Mouse (Mus musculus): ENCODE results near the gene Tspan9.

The Tspan9 gene

DNA sequence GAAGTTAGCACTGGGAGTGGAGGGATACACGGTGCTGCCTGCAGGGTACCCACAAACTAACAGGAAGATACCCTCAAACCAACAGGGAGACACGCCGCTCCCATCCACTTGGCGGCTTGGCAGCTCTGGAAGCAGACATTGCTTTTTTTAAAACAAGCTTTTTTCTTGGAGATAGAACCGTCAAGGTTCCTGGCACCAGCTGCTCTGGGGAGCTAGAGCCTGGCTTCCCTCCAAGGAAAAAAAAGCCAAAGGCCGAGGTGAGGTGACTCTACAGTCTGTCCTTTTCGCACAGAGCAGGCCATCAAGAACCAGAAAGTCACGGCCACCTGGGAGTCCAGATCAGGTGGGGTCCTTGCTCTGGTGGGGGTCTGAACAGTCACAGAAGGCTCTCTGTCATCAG, 162.2 kb downstream of the Tspan9 start:
- peak; percentile 61 for DNase-seq (ENCODE audit: low spot score)

GRCm38 (mm10) chr6:127980381-127981045, 162.9 kb downstream of the Tspan9 start:
- no peak for DNase-seq (ENCODE audit: low spot score)

GRCm38 (mm10) chr6:127979831-127980230, 163.6 kb downstream of the Tspan9 start:
- DNase-seq (ENCODE audit: low spot score): no peak

- no peak for DNase-seq (ENCODE audit: low spot score)
Measured at GRCm38 (mm10) chr6:127978941-127979340, 164.5 kb downstream of the Tspan9 start.

DNA sequence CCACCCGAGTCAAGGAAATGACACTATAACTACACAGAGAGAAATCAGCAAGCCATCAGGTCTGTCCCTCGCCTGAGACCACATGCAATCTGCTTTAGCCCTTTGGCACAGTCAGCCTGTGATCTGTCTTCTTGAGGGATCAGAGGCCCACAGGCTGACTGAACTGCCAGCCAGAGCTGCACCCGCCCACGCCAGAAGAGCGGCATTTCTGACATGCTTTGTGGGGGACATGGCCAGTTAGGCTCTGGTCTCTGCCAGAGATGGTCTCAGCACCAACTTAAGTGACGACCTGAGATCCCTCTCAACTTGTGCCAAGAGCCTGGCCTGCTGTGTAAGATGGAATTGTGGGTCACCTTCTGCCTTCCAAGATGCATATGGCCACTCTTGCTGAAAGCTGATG, 166.7 kb downstream of the Tspan9 start:
- no peak for DNase-seq (ENCODE audit: low spot score)

DNA sequence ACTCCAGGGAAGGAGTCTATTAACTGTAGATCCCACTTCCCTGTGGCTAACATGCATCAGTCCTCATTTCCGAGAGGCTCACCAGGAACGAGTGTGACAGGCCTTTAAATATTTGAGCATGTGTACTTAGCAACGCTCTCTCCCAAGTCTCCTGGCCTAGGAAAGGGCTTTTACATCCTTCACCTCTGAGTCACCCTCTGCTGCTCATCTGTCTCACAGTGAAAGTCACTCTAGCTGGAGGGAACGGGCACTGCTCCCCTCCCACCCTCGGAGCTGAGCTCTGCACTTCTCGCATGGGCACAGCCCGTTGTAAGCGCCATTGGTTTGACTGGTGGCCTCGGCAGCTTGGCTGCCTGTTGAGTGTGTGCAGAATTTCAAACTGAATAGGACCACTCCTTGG, 169.4 kb downstream of the Tspan9 start:
- DNase-seq (ENCODE audit: low spot score): no peak

GRCm38 (mm10) chr6:127973553-127973952, 169.8 kb downstream of the Tspan9 start:
- DNase-seq (ENCODE audit: low spot score): no peak

- DNase-seq (ENCODE audit: low spot score): no peak
Measured at GRCm38 (mm10) chr6:127971931-127972330, 171.5 kb downstream of the Tspan9 start.

DNA sequence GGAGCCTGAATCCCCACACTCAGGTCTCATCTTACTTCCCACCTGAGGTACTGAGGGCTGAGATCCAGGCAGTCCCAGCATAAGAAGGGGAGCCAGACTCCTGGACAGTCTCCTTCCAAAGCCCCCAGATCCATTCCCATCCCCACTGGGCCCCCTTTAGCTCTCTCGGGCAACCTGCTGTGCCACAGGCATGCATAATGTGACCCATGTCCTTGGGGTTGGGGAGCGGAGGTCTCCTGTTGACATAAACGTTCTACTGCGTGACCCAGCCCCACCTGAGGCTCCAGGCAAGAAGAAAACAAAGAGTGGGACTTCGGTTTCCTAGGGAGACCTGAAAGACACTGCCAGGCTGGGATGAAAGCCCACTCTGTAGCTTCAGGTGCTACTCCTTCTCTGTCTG, 172.5 kb downstream of the Tspan9 start:
- no peak for DNase-seq (ENCODE audit: low spot score)

- peak; percentile 92 for DNase-seq (ENCODE audit: low spot score)
Measured at GRCm38 (mm10) chr6:127970120-127970519, 173.3 kb downstream of the Tspan9 start.

GRCm38 (mm10) chr6:127969709-127970108, 173.7 kb downstream of the Tspan9 start:
- no peak for DNase-seq (ENCODE audit: low spot score)

- DNase-seq (ENCODE audit: low spot score): no peak
Measured at GRCm38 (mm10) chr6:127965497-127965896, 177.9 kb downstream of the Tspan9 start.

DNA sequence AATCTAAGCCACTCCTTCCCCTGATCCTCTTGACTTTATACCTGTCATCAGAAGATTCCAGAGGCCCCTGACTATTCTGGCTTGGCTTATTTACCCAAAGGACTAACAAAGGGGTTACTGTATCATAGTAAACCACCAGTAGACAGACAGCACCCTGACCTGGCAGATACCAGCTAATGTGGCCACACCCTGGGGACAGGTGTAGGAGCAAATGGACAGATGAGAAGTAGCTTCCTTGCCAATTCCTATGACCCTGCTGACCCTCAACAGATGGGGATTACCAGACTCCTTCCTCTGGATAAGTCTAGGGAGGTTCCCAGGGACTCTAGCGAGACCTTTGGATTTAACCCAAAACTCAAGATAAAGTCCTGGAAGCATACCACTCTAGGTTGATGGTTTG, 183.2 kb downstream of the Tspan9 start:
- no peak for DNase-seq (ENCODE audit: low spot score)

- no peak for DNase-seq (ENCODE audit: low spot score)
Measured at GRCm38 (mm10) chr6:127956172-127956571, 187.2 kb downstream of the Tspan9 start.

GRCm38 (mm10) chr6:127953071-127953470, 190.3 kb downstream of the Tspan9 start:
- DNase-seq (ENCODE audit: low spot score): no peak

- no peak for DNase-seq (ENCODE audit: low spot score)
Measured at GRCm38 (mm10) chr6:127949885-127950284, 193.5 kb downstream of the Tspan9 start.

GRCm38 (mm10) chr6:127948656-127949055, 194.7 kb downstream of the Tspan9 start:
- DNase-seq (ENCODE audit: low spot score): no peak

- peak; percentile 87 for DNase-seq (ENCODE audit: low spot score)
Measured at GRCm38 (mm10) chr6:127945725-127946124, 197.7 kb downstream of the Tspan9 start.

DNA sequence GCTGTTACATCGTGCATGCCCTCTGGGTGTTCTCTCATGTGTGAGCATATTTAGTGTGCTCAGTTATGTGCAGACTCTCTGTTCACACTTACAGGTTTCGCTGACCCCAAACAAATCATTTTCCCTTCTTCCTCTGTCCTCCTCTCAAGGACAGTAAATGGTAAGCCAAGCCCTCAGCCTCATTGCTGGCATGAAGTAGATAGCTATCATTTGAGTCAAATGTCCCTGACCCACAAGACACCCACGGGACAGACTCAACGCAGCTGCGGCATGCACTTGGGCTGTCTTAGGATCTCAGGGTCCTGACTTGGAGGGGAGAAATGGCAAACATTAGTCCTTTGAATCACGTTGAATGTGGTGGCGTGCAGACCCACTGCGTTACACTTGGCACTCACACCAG, 201.0 kb downstream of the Tspan9 start:
- DNase-seq (ENCODE audit: low spot score): no peak

DNA sequence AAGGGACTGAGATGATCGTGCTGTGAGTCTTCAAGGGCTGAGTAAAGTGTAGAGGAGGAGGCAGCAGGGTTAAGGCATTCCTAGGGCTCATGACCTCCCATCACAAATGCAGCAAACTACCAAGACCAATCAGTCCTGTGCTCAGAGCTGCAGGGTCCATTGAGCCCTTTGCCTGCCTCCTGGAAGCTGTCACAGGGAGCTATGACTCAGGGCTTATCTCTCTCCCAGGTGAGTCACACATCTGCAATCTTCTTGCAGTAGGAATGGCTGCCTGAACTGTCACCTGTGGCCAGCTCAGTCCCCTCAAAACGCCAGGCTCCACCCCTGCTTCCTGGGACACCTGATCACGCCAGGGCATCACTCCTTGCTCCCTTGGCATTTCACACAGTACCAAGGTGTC, 208.3 kb downstream of the Tspan9 start:
- no peak for DNase-seq (ENCODE audit: low spot score)

DNA sequence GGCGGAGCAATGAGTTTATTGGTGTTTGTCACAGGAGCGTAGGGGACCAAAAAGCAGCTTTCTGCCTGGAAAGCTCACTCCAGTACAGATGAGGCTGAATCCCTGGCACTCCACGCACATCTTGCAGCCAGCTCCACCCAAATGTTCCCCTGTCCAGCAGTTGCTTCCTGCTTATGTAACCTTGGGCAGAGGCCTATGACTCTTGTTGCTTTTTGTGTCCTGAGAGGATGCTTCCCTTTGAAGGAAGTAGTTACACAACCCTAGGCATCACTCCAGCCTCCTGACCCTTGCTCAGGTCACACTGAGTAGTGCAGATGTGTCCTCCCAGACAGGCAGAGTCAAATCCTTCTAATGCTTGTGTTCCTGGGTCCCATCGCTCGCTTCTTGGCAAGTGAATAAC, 209.6 kb downstream of the Tspan9 start:
- DNase-seq (ENCODE audit: low spot score): no peak

DNA sequence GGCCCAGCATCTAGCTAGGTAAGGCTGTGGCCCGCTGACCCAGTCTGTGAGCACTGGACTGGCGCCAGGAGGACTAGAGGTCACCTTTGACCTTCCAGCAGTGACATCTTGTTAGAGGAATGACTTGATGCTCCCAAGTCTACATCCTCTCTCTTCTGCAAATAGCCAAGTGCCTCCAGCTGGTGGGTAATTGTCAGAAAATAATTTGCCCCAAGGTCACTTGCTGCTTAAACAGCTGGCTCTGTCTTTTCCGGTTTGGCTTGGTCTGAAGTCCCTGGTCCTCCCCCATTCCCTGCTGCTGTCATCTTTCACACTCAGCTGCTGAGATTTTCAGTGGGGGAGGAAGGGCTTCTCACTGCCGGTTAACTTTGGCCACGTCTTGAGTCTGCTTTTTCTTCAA, 210.7 kb downstream of the Tspan9 start:
- peak; percentile 65 for DNase-seq (ENCODE audit: low spot score)

DNA sequence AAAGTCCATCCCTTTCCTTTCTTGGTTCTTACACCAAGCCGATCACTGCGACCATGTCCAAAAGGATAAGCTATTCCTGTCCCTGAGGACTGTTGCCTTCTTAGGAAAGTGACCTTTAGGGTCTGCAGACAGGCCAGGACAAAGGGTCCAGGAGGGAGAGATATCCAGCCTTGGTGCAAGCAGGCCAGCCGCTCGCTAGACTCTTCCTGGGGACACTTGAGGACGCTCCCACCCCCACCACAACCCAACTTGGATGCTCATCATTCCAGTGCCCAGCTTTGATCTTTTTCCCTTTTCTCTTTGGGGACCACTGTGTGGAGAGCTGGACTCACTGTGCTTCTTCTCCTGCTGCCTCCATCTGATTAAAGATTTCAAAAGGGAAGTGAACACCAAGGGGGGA, 214.7 kb downstream of the Tspan9 start:
- no peak for DNase-seq (ENCODE audit: low spot score)

- no peak for DNase-seq (ENCODE audit: low spot score)
Measured at GRCm38 (mm10) chr6:127925915-127926314, 217.5 kb downstream of the Tspan9 start.

DNA sequence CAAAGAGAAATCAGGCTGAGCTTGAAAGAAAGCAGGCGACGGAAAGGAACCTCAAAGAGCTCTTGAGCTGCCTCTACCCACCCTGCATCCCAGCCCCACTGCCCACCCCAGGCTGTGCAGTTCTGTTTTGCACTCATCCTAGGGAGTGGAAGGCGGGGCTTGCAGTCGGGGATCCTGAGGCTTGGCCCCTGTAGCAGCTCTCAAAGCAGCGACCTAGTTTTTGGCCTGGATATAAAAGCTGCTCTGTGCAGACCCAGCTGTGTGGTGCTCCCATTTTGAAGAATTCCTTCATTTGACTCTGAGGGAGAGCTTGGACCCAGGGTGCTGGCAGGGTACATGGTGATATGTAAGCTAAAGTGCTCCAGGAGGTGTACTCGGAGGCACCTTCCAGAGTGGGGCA, 218.6 kb downstream of the Tspan9 start:
- DNase-seq (ENCODE audit: low spot score): no peak

Data from testis, postnatal 10 days (tissue).